Mouse (Mus musculus) embryonic facial prominence, embryonic 12.5 days (tissue): ENCODE results near the gene Cul9. TPM values are rescaled to one million over a fixed set of nuclear protein-coding genes. Genes with fewer than 3 reads are reported as not detected.
A peak's percentile ranks its signal among the peaks of the same experiment; 100 is the strongest.

Experiments used
- ATAC-seq: fragments of 200-750 bp; cut with Nextera tagmentation; 2 replicates; pipeline ENCODE4 v1.8.0; 2017; ENCODE audit not compliant: insufficient number of reproducible peaks, insufficient read depth, low FRiP score, low TSS enrichment
- H3K27ac ChIP-seq: fragments of 300-500 bp; sonication (generic); 2 replicates; pipeline ENCODE4 v1.5.1; 2016; ENCODE audit warnings: mild to moderate bottlenecking
- H3K27me3 ChIP-seq: fragments of 300-500 bp; sonication (generic); 2 replicates; pipeline ENCODE4 v1.6.1; 2016; ENCODE audit warnings: mild to moderate bottlenecking, moderate library complexity
- H3K36me3 ChIP-seq: fragments of 300-500 bp; sonication (generic); 2 replicates; pipeline ENCODE4 v1.6.1; 2016; ENCODE audit warnings: mild to moderate bottlenecking
- H3K4me1 ChIP-seq: fragments of 300-500 bp; sonication (generic); 2 replicates; pipeline ENCODE4 v1.6.1; 2016
- H3K4me2 ChIP-seq: fragments of 300-500 bp; sonication (generic); replicated peaks from 2 replicates; pipeline ENCODE4 v1.6.1; 2016; ENCODE audit warnings: mild to moderate bottlenecking, moderate library complexity
- H3K4me3 ChIP-seq: fragments of 300-500 bp; sonication (generic); 2 replicates; pipeline ENCODE4 v1.5.1; 2016; ENCODE audit warnings: mild to moderate bottlenecking
- H3K9ac ChIP-seq: fragments of 300-500 bp; sonication (generic); 2 replicates; pipeline ENCODE4 v1.6.1; 2016; ENCODE audit warnings: mild to moderate bottlenecking, moderate library complexity
- H3K9me3 ChIP-seq: fragments of 300-500 bp; sonication (generic); 2 replicates; pipeline ENCODE4 v1.6.1; 2016; ENCODE audit warnings: mild to moderate bottlenecking, moderate library complexity
- WGBS: fragments of 180-500 bp; shearing (Covaris S2); methylation state at CpG from one replicate; pipeline ENCODE4 v1.1.7; 2016; 5-methylcytosine and 5-hydroxymethylcytosine counted together
- polyA plus RNA-seq: library from polyadenylated mRNA; unstranded; fragments of >200 nt; fragmentation: Nextera tagmentation; extraction: Ambion mirVana; gene quantifications from 2 replicates; pipeline ENCODE4 v1.2.1, GENCODE M21; 2016

Gene Cul9
- polyA plus RNA-seq, 1 experiment from 2014 or later = 13.4 TPM

- ATAC-seq = no peak
- 84% methylated on average over 5 of the region's 5 CpGs for WGBS
- no peak overlapping the region for H3K9ac ChIP-seq
- no peaks in the 10 kb centered on the region for H3K9me3 ChIP-seq
- H3K27me3 ChIP-seq = peaks cover 52% of the 10 kb centered on the region
- no peak overlapping the region for H3K4me3 ChIP-seq
- H3K4me1 ChIP-seq = peaks cover 13% of the 10 kb centered on the region
- H3K36me3 ChIP-seq = no peaks in the 10 kb centered on the region
- H3K27ac ChIP-seq = no peak overlapping the region
- no peak overlapping the region for H3K4me2 ChIP-seq
These were observed 84.0 kb downstream of the Cul9 start for GRCm38 (mm10) chr17:46462226-46462625.

GRCm38 (mm10) chr17:46461347-46461746 is 84.8 kb downstream of the Cul9 start:
- Histone ChIP-seq H3K27me3 (peaks cover 59% of the 10 kb centered on the region), H3K9ac (0 out of 2 replicates have a peak overlapping the region, but pooled peaks have one; percentile 8), H3K27ac (no peak overlapping the region), H3K36me3 (no peaks in the 10 kb centered on the region), H3K4me2 (peak overlapping the region; percentile 49), H3K4me1 (peaks cover 13% of the 10 kb centered on the region), H3K9me3 (no peaks in the 10 kb centered on the region), H3K4me3 (peak overlapping the region; percentile 25; the same call in 1 of the 2 replicates)
- WGBS = 12% methylated on average over 8 of the region's 8 CpGs
- no peak for ATAC-seq

DNA sequence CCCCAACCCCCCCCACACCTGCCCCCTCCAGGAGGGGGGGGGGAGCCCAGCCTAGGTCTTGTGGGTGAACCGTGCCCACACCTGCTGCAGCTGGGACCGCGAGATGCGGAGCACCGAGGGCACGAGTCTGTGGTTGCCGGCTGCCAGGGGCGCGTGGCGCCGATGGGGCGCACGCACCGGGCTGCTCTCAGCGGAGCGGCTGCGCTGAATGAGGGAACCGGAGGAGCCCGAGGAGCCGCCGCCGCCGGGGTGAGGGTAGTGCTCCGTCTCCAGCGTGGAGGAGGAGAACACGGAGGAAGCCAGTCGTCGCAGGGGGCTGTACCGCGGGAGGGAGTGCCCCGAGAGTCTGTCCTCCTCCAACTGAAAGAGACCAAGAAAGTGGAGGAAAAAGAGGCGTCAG is 85.5 kb downstream of the Cul9 start:
- no peaks in the 10 kb centered on the region for H3K9me3 ChIP-seq
- peaks cover 13% of the 10 kb centered on the region for H3K4me1 ChIP-seq
- peak overlapping the region; percentile 8; the same call in 1 of the 2 replicates for H3K9ac ChIP-seq
- peaks cover 60% of the 10 kb centered on the region for H3K27me3 ChIP-seq
- ATAC-seq = peak; percentile 23; the same call in 1 of the 2 replicates
- H3K27ac ChIP-seq = no peak overlapping the region
- H3K4me3 ChIP-seq = peak overlapping the region; percentile 25
- H3K36me3 ChIP-seq = no peaks in the 10 kb centered on the region
- H3K4me2 ChIP-seq = peak overlapping the region; percentile 49
- WGBS = 1% methylated on average over 31 of the region's 32 CpGs

DNA sequence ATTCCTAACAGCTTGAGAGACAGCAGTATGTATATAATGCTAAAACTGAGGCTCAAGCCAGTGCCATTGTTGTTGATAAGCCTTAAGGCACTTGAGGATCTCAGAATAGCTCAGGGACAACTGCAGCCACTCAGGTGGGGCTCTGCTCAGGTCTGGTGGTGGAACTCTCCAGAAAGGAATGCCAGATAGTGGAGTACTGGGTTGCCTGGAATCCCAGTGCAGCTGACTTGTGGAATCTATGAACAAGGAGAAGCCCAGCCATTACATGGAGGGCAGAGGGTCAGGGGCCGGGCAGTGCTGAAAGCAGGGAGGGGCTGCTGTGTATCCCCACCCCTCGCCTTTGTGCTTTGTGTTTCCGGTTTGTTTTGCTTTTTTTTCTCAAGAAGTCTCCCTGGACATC is 87.7 kb downstream of the Cul9 start:
- H3K9ac ChIP-seq = no peak overlapping the region
- no peak overlapping the region for H3K4me2 ChIP-seq
- peaks cover 29% of the 10 kb centered on the region for H3K4me1 ChIP-seq
- H3K36me3 ChIP-seq = no peaks in the 10 kb centered on the region
- no peak overlapping the region for H3K4me3 ChIP-seq
- peaks cover 80% of the 10 kb centered on the region for H3K27me3 ChIP-seq
- no peaks in the 10 kb centered on the region for H3K9me3 ChIP-seq
- whole genome bisulfite sequencing = 20% methylated on average over 3 of the region's 3 CpGs
- H3K27ac ChIP-seq = no peak overlapping the region
- no peak for ATAC-seq

DNA sequence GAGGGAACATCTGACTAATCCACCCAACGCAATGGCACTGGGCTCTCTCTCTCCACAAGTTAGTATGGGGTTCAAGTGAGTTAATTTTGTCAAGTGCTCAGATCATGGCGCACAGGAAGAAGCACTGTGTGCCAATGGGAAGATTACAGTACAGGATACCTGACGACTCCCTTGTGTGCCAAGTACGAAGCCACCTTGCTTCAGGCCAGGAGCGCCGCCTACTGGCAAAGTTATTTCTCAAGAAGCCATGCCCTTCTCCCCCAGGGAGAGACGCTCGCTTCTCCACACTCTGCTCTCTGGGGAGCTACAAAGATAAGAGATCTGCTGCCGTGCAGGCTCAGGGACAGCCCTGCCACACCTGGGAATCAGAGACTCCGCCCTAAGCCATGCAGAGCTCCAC is 88.4 kb downstream of the Cul9 start:
- H3K4me2 ChIP-seq = no peak overlapping the region
- ATAC-seq = no peak
- H3K4me1 ChIP-seq = peaks cover 29% of the 10 kb centered on the region
- H3K9ac ChIP-seq = no peak overlapping the region
- WGBS = 15% methylated on average over 10 of the region's 10 CpGs
- no peaks in the 10 kb centered on the region for H3K36me3 ChIP-seq
- H3K27ac ChIP-seq = no peak overlapping the region
- no peak overlapping the region for H3K4me3 ChIP-seq
- no peaks in the 10 kb centered on the region for H3K9me3 ChIP-seq
- H3K27me3 ChIP-seq = peaks cover 85% of the 10 kb centered on the region

GRCm38 (mm10) chr17:46455110-46455691 is 91.0 kb downstream of the Cul9 start:
- no peaks in the 10 kb centered on the region for H3K36me3 ChIP-seq
- peaks cover 16% of the 10 kb centered on the region for H3K4me1 ChIP-seq
- H3K9me3 ChIP-seq = no peaks in the 10 kb centered on the region
- peak overlapping the region; percentile 89 for H3K4me2 ChIP-seq
- no peak for ATAC-seq
- WGBS = 2% methylated on average over 30 of the region's 33 CpGs
- peaks cover 75% of the 10 kb centered on the region for H3K27me3 ChIP-seq
- peak overlapping the region; percentile 40 for H3K4me3 ChIP-seq
- peak overlapping the region; percentile 43 for H3K9ac ChIP-seq
- no peak overlapping the region for H3K27ac ChIP-seq

DNA sequence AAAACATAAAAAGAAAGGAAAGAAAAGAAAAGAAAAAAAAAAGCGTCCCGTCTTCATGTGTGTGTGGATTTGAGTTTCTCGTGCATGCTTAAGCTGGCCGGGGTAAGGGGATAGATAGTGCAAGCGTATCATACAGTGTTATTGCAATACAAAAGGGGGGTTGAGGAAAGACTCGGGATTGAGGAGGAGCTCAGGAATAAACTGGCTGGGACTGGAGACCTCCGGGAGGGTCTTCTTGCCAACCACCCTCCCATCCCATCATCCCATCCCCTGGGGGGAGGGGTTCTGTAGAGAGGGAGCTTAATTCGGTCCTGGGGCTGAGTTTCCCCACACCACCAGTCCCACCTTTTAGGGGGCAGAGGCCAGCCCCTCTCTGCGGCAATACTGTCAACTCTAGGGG is 91.6 kb downstream of the Cul9 start:
- Histone ChIP-seq H3K4me1 (peaks cover 15% of the 10 kb centered on the region), H3K27ac (no peak overlapping the region)

DNA sequence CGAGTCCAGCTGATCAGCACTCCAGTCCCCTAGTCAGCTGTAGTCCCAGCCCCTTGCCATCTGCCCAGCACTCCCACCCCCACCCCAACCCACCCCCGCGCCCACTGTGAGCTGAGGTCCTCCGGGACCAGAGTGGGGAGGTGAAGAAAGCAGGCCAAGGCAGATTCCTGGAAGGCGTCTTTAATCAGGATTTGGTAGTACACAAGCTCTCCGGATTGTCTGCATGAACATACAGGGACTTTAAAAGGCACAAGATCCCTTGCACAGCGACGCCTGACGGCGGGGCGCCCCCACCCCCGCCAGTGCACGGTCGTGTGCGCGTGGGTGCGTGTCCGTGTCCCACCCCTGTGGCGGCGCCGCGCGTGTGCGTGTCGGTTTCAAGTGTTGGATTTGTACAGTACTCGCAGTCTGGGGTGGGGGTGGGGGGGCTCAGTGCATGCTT is 92.2 kb downstream of the Cul9 start:
- Histone ChIP-seq H3K27ac (no peak overlapping the region), H3K9ac (peak overlapping the region; percentile 12; the same call in 1 of the 2 replicates), H3K4me1 (peaks cover 15% of the 10 kb centered on the region), H3K4me3 (peak overlapping the region; percentile 40), H3K27me3 (peaks cover 64% of the 10 kb centered on the region), H3K4me2 (peak overlapping the region; percentile 89), H3K9me3 (no peaks in the 10 kb centered on the region), H3K36me3 (no peaks in the 10 kb centered on the region)
- no peak for ATAC-seq
- 2% methylated on average over 26 of the region's 26 CpGs for WGBS

More for the DNA sequence above, 91.6 kb downstream of the Cul9 start:
- Histone ChIP-seq H3K36me3 (no peaks in the 10 kb centered on the region), H3K9ac (peak overlapping the region; percentile 43), H3K9me3 (no peaks in the 10 kb centered on the region), H3K4me2 (peak overlapping the region; percentile 89), H3K4me3 (peak overlapping the region; percentile 40), H3K27me3 (peaks cover 69% of the 10 kb centered on the region)
- WGBS = 2% methylated on average over 9 of the region's 9 CpGs
- no peak for ATAC-seq

- Histone ChIP-seq H3K27ac (no peak overlapping the region), H3K9ac (no peak overlapping the region), H3K4me2 (peak overlapping the region; percentile 89), H3K9me3 (no peaks in the 10 kb centered on the region), H3K27me3 (peaks cover 58% of the 10 kb centered on the region), H3K4me3 (no peak overlapping the region), H3K36me3 (no peaks in the 10 kb centered on the region), H3K4me1 (peaks cover 15% of the 10 kb centered on the region)
- WGBS = 7% methylated on average over 13 of the region's 13 CpGs
- no peak for ATAC-seq
These were observed 92.8 kb downstream of the Cul9 start for GRCm38 (mm10) chr17:46453302-46453948.

DNA sequence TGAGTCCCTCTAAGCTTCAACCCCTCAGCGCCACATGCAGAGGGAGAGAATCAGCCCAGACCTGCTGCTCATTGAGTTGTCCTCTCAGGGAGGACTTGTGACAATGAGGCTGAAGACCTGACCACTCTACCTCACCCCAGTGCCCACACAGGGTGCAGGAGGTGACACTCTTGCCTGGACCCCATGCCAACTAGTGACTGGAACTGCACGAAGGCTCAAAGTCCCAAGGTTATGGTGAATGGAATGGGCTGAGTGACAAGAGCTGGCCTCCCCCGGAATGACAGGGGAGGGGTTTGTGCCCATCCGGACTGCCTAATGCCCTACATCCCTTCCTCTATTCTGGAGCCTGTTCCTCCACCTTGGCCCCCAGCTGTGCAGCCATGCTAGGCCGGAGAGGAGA is 93.5 kb downstream of the Cul9 start:
- Histone ChIP-seq H3K27me3 (peaks cover 51% of the 10 kb centered on the region), H3K9ac (no peak overlapping the region), H3K4me3 (no peak overlapping the region), H3K4me1 (peaks cover 15% of the 10 kb centered on the region), H3K9me3 (no peaks in the 10 kb centered on the region), H3K27ac (no peak overlapping the region), H3K36me3 (no peaks in the 10 kb centered on the region), H3K4me2 (no peak overlapping the region)
- no peak for ATAC-seq
- 34% methylated on average over 5 of the region's 5 CpGs for WGBS
